Mouse (Mus musculus) brain, embryonic 14.5 days (tissue): ENCODE measurements around the gene Snx7. TPM values are rescaled to one million over a fixed set of nuclear protein-coding genes. Genes with fewer than 3 reads are reported as not detected.

Source experiments
- DNase-seq: peaks from one replicate; pipeline ENCODE4 v3.0.0-alpha.2; 2011; ENCODE audit warnings: low read depth
- CTCF ChIP-seq: fragments of 200-500 bp; IDR thresholded peaks from 2 replicates; pipeline ENCODE4 v1.5.1; 2012; ENCODE audit warnings: inconsistent platforms, mild to moderate bottlenecking, moderate library complexity, borderline replicate concordance; ENCODE audit not compliant: insufficient read depth, insufficient read length; ENCODE audit errors: extremely low read depth
- POLR2A ChIP-seq: fragments of 200-500 bp; IDR thresholded peaks from 2 replicates; pipeline ENCODE4 v1.6.1; 2012; ENCODE audit warnings: mild to moderate bottlenecking, inconsistent platforms, borderline replicate concordance; ENCODE audit not compliant: poor library complexity, insufficient read depth, insufficient read length, severe bottlenecking; ENCODE audit errors: extremely low read depth
- polyA plus RNA-seq: library from polyadenylated mRNA; depleted of rRNA; stranded (reverse); fragments of >200 nt; gene quantifications from 2 replicates; pipeline ENCODE4 v1.2.3, GENCODE M21; 2012

Gene Snx7
- polyA plus RNA-seq, 1 experiment: 5.6 TPM

- DNase-seq: no peak
- TF ChIP-seq CTCF (no peak), POLR2A (no peak)
Observed at GRCm38 (mm10) chr3:117805782-117806181, 63.0 kb downstream of the Snx7 start.

DNA sequence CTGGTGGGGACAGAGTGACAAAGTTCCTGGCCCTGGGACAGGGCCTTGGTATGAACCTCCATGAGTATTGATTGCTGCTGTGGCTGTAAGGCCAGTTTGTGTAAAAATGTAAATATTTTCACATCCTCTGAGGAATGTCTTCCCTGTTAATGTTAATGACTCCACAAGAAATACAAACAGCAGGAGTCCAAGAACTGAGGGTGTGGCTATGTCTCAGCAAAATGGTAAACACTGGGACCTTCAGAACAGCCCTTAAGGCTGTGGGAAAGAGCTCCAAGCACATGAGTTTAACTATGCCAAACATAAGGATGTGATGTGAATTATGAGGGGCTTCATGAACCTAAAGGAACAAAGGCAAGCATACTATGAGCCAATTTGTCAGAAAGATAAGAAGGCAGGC, 74.2 kb downstream of the Snx7 start:
- TF ChIP-seq POLR2A (no peak), CTCF (no peak)

DNA sequence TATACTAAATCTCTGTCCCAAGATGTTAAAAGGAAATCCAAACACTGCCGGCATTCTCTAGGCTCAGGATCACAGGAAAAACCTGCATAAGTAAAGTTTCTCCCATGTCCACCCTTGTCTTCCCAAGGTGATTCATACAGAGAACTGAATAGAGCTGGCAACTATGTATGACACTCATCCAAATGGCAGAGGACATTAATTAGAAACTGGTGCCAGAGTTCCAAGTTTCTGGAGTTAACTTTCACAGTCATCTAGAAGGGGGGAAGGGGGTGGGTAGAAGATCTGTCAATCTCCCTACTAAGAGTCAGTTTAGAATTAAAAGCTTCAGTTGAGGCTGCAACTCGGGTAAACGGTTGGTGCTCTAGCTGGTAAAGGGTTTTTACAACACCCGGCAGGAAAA, 76.8 kb downstream of the Snx7 start:
- TF ChIP-seq POLR2A: no peak
- no peak for TF ChIP-seq CTCF
- peak; percentile 52 for DNase-seq

More for the DNA sequence above, 74.2 kb downstream of the Snx7 start:
- DNase-seq: no peak

- no peak for DNase-seq
- TF ChIP-seq CTCF: no peak
- no peak for TF ChIP-seq POLR2A
Observed at GRCm38 (mm10) chr3:117791273-117791672, 77.5 kb downstream of the Snx7 start.

DNA sequence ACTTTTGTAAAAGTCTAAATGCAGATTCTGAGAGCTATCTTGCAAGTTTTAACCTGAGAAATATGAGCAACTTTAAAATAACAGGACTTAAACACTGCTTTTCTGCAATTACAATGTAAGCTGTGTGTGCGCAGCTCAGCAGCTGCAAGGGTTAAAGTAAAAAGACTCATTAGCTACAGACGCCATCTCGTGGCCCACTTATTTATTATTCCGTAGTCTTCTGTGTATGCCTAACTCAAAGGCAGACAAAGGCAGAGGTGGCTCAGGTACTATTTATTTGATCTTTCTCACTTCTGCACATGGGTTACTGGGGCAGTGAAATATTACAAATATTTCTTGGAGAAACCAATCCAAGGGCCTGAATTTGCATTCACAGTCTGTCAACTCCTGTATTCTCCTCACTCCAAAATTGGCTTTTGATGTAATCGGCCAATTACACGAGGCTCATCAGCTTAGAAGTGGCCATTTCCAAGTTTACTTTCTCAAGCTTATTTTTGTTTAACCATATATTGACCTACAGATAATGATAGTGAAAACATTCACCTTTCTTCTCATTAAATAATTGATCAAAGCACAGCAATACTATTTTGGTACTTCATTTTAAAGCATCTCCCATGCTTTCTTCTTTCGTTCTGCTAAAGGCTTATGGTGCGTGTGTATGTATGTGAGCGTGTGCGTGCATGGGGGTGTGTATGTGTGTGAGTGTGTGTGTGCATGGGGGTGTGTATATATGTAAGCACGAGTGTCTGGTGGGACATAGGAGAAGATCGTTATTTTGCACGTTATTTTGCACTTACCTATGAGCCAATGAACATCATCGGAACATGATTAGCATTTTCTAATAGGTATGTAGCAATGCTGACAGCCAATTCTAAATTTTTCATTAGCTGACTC, 79.7 kb downstream of the Snx7 start:
- TF ChIP-seq POLR2A (no peak), CTCF (peak; percentile 50; the same call in 1 of the 2 replicates)

GRCm38 (mm10) chr3:117787247-117787646, 81.5 kb downstream of the Snx7 start:
- TF ChIP-seq CTCF (no peak), POLR2A (no peak)
- no peak for DNase-seq

More for the DNA sequence above, 79.7 kb downstream of the Snx7 start:
- peak; percentile 89 for DNase-seq

DNA sequence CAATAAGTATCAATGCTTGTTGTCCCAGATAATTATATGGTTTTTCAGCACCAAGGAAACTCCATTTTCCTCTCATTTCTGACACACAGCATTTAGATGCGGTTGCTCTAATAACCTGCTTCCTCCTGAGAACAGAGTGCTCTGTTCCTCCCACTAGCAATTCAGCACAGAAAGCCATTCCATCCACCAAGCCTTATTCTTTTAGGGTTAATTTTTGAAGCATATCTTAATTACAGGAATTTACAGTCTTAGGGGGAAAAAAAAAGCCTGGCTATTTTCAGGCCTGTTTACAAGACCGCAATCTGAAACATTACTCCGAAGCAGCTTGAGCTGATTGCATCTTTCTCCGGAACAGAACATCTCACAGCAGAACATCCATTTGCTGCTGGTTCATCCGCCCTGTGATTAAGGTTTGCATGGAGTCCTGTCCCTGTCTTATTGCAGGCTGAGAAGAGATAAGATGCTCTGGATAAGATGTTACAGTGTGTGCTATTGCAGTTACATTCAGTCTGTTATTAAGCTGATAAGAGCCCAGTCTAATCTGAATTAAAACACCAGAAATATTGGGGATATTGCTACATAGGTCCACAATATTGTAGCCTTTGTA, 116.5 kb downstream of the Snx7 start:
- TF ChIP-seq POLR2A (no peak), CTCF (no peak)
- peak; percentile 61 for DNase-seq

GRCm38 (mm10) chr3:117751665-117752064, 117.1 kb downstream of the Snx7 start:
- peak; percentile 50 for DNase-seq

GRCm38 (mm10) chr3:117749256-117749655, 119.5 kb downstream of the Snx7 start:
- DNase-seq: no peak

More at GRCm38 (mm10) chr3:117751665-117752064, 117.1 kb downstream of the Snx7 start:
- no peak for TF ChIP-seq POLR2A
- TF ChIP-seq CTCF: peak; percentile 49; the same call in 1 of the 2 replicates

GRCm38 (mm10) chr3:117739760-117740159, 129.0 kb downstream of the Snx7 start:
- no peak for DNase-seq
- TF ChIP-seq POLR2A (no peak), CTCF (no peak)

More at GRCm38 (mm10) chr3:117749256-117749655, 119.5 kb downstream of the Snx7 start:
- TF ChIP-seq POLR2A (no peak), CTCF (no peak)

DNA sequence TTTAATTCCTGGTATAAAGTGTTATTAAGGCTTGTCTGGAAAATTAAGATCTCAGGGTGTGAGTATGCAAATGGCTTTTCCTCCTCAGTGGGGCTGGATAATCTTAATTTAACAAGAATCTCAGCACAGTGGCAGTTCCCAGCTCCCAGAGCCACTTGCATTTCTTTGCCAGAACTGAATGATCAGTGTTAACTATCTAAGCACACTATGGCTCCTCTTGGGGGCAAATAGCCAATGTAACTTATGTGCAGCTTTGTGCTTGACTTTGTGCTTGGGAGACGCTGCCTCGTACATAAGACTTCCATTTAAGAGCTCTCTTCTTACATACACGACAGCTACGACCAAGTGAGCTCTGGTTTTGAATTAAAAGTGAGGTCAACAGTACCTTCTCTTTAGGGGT, 136.1 kb downstream of the Snx7 start:
- DNase-seq: peak; percentile 71
- TF ChIP-seq CTCF (no peak), POLR2A (no peak)
